Mouse (Mus musculus): ENCODE data around the gene Ptprk. TPM values are rescaled to one million over a fixed set of nuclear protein-coding genes. Genes with fewer than 3 reads are reported as not detected.

Ptprk gene
- polyA plus RNA-seq, 1 experiment from 2014 or later = 31.1 TPM

DNA sequence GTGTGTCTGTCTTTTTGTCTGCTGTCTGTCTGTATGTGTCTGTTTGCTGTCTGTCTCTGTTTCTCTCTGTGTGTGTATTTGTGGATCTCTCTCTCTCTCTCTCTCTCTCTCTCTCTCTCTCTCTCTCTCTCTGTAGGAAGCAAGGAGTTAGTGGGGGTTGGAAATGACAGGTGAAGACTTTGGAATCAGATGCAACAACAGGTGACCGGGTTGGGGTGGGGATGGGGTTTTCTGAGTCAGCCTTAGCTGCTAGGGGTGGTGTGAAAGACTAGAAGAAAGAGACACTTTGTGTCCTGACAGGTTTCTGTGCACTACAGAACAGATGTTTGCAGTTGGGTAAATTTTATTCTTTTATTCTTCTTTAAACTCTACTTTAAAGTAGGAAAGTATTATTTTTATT, 9.0 kb downstream of the Ptprk start:
- Histone ChIP-seq H3K27ac (ENCODE audit: low read length) (no peak overlapping the region), H3K4me2 (replicated peaks; ENCODE audit: low read depth, low read length) (no peak overlapping the region), H3K4me1 (ENCODE audit: insufficient read depth, low read depth, low read length) (peaks cover 4% of the 10 kb centered on the region; the same call in 1 of the 2 replicates), H3K9me3 (ENCODE audit: low read length) (no peaks in the 10 kb centered on the region), H3K36me3 (ENCODE audit: insufficient read depth, low read length) (no peaks in the 10 kb centered on the region), H3K27me3 (replicated peaks; ENCODE audit: insufficient read depth, low read length) (no peaks in the 10 kb centered on the region), H3K9ac (replicated peaks; ENCODE audit: low read depth) (no peak overlapping the region), H3K4me3 (ENCODE audit: low read depth, low read length) (no peak overlapping the region)
- ATAC-seq (no peak), DNase-seq (ENCODE audit: low spot score) (no peak)
- TF ChIP-seq EP300 (IDR thresholded peaks at IDR 0.05) = no peak
- no peak for TF ChIP-seq CTCF (IDR thresholded peaks at IDR 0.05)
- 57% methylated on average over 1 of the region's 1 CpGs for WGBS

DNA sequence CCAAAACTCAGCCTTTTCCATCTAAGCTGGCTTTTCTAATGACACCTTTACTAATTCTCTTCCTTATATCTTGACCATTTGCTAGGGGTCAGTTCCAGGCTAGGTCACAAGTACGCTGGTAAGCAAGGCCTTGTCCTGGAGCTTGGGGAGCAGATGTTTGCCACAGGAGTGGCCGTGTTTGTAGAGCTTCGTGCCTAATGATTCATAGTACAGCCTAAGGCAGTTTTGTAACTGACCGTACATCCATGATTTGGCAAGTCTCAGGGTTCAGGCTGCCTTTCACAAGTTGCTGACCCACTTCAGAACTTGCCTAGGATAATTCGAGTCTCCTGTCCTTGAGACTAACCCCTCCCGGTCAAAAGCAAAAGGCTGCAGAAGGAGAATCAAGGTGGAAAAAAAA, 12.7 kb downstream of the Ptprk start:
- peak; percentile 90 for ATAC-seq
- peaks cover 4% of the 10 kb centered on the region; the same call in 1 of the 2 replicates for H3K4me1 ChIP-seq (ENCODE audit: insufficient read depth, low read depth, low read length)
- no peaks in the 10 kb centered on the region for H3K27me3 ChIP-seq (replicated peaks; ENCODE audit: insufficient read depth, low read length)
- H3K9me3 ChIP-seq (ENCODE audit: low read length) = no peaks in the 10 kb centered on the region
- 43% methylated on average over 6 of the region's 6 CpGs for WGBS
- DNase-seq (ENCODE audit: low spot score) = peak; percentile 78
- no peaks in the 10 kb centered on the region for H3K36me3 ChIP-seq (ENCODE audit: insufficient read depth, low read length)
- peak overlapping the region; percentile 40; the same call in 1 of the 2 replicates for H3K27ac ChIP-seq (ENCODE audit: low read length)
- H3K9ac ChIP-seq (replicated peaks; ENCODE audit: low read depth) = no peak overlapping the region
- TF ChIP-seq EP300 (IDR thresholded peaks at IDR 0.05) (no peak), CTCF (IDR thresholded peaks at IDR 0.05) (no peak)
- no peak overlapping the region for H3K4me2 ChIP-seq (replicated peaks; ENCODE audit: low read depth, low read length)
- H3K4me3 ChIP-seq (ENCODE audit: low read depth, low read length) = no peak overlapping the region

DNA sequence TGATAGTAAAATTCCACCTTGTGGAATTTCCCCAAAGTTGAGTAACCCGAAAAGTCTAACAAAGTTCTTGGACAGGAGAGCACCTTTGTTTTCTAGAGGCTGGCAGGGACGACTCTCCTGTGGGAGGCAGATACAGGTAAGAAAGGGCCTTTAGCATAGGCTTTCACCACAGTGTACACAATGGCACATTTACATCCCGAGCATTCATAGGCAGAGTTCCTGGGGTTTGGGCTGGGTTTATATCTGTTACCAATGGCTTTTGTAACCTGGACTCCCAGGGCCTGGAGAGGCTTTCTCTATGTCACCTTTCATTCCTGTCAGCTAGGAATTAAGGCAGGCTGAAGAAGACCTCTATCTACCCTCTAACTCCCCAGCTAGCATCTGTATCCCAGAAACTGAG, 13.1 kb downstream of the Ptprk start:
- H3K4me2 ChIP-seq (replicated peaks; ENCODE audit: low read depth, low read length) = no peak overlapping the region
- H3K4me1 ChIP-seq (ENCODE audit: insufficient read depth, low read depth, low read length) = peaks cover 4% of the 10 kb centered on the region; the same call in 1 of the 2 replicates
- ATAC-seq = peak; percentile 61
- no peaks in the 10 kb centered on the region for H3K9me3 ChIP-seq (ENCODE audit: low read length)
- H3K27ac ChIP-seq (ENCODE audit: low read length) = peak overlapping the region; percentile 40; the same call in 1 of the 2 replicates
- TF ChIP-seq EP300 (IDR thresholded peaks at IDR 0.05) (no peak), CTCF (IDR thresholded peaks at IDR 0.05) (no peak)
- H3K27me3 ChIP-seq (replicated peaks; ENCODE audit: insufficient read depth, low read length) = no peaks in the 10 kb centered on the region
- no peak overlapping the region for H3K4me3 ChIP-seq (ENCODE audit: low read depth, low read length)
- DNase-seq (ENCODE audit: low spot score) = no peak
- no peak overlapping the region for H3K9ac ChIP-seq (replicated peaks; ENCODE audit: low read depth)
- no peaks in the 10 kb centered on the region for H3K36me3 ChIP-seq (ENCODE audit: insufficient read depth, low read length)
- 56% methylated on average over 3 of the region's 3 CpGs for WGBS

GRCm38 (mm10) chr10:28096007-28096406, 21.4 kb downstream of the Ptprk start:
- Histone ChIP-seq H3K4me2 (replicated peaks; ENCODE audit: low read depth, low read length) (no peak overlapping the region), H3K9me3 (ENCODE audit: low read length) (no peaks in the 10 kb centered on the region), H3K4me1 (ENCODE audit: insufficient read depth, low read depth, low read length) (no peaks in the 10 kb centered on the region), H3K27me3 (replicated peaks; ENCODE audit: insufficient read depth, low read length) (no peaks in the 10 kb centered on the region), H3K27ac (ENCODE audit: low read length) (no peak overlapping the region), H3K9ac (replicated peaks; ENCODE audit: low read depth) (no peak overlapping the region), H3K36me3 (ENCODE audit: insufficient read depth, low read length) (no peaks in the 10 kb centered on the region), H3K4me3 (ENCODE audit: low read depth, low read length) (no peak overlapping the region)
- TF ChIP-seq CTCF (IDR thresholded peaks at IDR 0.05) (no peak), EP300 (IDR thresholded peaks at IDR 0.05) (no peak)
- no peak for ATAC-seq
- DNase-seq (ENCODE audit: low spot score) = no peak

DNA sequence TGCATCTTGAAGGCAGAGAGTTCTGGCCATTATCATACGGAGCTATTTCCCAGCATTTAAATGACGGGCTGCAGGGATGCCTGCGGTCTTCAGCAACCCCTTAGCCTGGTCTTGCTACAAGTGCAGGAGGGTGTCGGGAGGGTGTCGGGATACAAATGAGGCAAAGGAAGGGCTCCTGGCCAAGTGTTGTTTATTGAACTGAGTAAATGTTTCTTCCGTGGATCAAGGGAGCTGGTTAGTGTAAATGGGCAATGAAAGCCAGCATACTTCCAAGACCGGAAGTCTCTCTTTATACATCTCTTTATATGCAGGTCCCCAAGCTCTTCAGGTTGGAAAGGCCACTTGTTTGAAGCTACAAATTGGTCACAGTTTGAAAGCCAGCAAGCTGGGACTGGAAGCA, 23.0 kb downstream of the Ptprk start:
- WGBS = 10% methylated on average over 7 of the region's 7 CpGs
- peak; percentile 28; the same call in 1 of the 2 replicates for ATAC-seq
- peak overlapping the region; percentile 15; the same call in 1 of the 2 replicates for H3K4me2 ChIP-seq (replicated peaks; ENCODE audit: low read depth, low read length)

DNA sequence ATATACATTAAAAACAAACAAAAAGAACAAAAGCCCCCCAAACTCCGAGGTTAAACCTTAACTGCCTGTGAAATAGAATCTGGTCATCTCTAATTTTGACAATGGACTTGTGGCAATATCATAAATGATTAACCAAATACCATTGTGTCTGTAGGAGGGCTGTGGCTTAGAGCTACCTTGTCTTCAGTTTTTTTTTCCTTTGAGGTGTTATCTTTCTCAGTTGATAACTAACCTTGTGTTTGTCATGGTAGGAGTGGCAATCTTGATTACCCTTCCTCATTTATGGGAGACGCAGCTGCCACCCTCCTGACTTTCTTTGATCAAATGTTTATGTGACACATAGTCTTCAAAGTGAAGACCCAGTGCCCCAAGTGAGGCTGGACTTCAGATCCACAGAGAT, 24.3 kb downstream of the Ptprk start:
- ATAC-seq (no peak), DNase-seq (ENCODE audit: low spot score) (no peak)
- no peak for TF ChIP-seq EP300 (IDR thresholded peaks at IDR 0.05)
- no peak for TF ChIP-seq CTCF (IDR thresholded peaks at IDR 0.05)
- Histone ChIP-seq H3K4me3 (ENCODE audit: low read depth, low read length) (no peak overlapping the region), H3K9ac (replicated peaks; ENCODE audit: low read depth) (no peak overlapping the region), H3K4me2 (replicated peaks; ENCODE audit: low read depth, low read length) (no peak overlapping the region), H3K9me3 (ENCODE audit: low read length) (no peaks in the 10 kb centered on the region), H3K4me1 (ENCODE audit: insufficient read depth, low read depth, low read length) (no peaks in the 10 kb centered on the region), H3K27me3 (replicated peaks; ENCODE audit: insufficient read depth, low read length) (no peaks in the 10 kb centered on the region), H3K36me3 (ENCODE audit: insufficient read depth, low read length) (no peaks in the 10 kb centered on the region), H3K27ac (ENCODE audit: low read length) (no peak overlapping the region)
- 51% methylated on average over 2 of the region's 2 CpGs for WGBS

More for the DNA sequence above, 23.0 kb downstream of the Ptprk start:
- peak; percentile 45 for DNase-seq (ENCODE audit: low spot score)
- Histone ChIP-seq H3K4me3 (ENCODE audit: low read depth, low read length) (no peak overlapping the region), H3K4me1 (ENCODE audit: insufficient read depth, low read depth, low read length) (no peaks in the 10 kb centered on the region), H3K9me3 (ENCODE audit: low read length) (no peaks in the 10 kb centered on the region), H3K36me3 (ENCODE audit: insufficient read depth, low read length) (no peaks in the 10 kb centered on the region), H3K9ac (replicated peaks; ENCODE audit: low read depth) (no peak overlapping the region), H3K27me3 (replicated peaks; ENCODE audit: insufficient read depth, low read length) (no peaks in the 10 kb centered on the region), H3K27ac (ENCODE audit: low read length) (no peak overlapping the region)
- TF ChIP-seq CTCF (IDR thresholded peaks at IDR 0.05) = no peak
- no peak for TF ChIP-seq EP300 (IDR thresholded peaks at IDR 0.05)

DNA sequence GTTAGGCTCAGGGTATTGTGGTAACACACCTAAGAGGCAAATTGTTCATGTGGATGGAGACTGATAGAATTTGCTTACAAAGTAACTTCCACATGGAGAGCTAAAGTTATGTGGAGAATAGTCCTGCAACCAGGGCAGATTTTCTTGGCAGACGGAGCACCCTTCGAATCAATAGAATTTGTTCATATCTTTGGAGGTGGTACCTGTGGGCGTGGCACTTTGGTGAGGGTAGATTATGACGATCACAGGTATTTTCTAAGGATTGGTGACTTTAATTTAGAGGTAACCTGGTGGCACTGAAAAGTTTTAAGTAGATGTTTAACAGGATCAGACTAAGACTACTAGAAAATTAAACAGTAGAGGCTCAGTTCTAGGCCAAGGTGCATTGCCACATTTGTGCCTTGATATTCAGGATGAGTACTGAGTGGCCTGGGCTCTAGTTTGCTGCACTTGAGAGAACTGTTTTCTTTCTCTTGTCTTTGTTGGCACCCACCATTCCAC, 28.8 kb downstream of the Ptprk start:
- TF ChIP-seq EP300 (IDR thresholded peaks at IDR 0.05) (no peak), CTCF (IDR thresholded peaks at IDR 0.05) (no peak)
- Histone ChIP-seq H3K27ac (ENCODE audit: low read length) (no peak overlapping the region), H3K27me3 (replicated peaks; ENCODE audit: insufficient read depth, low read length) (no peaks in the 10 kb centered on the region), H3K4me2 (replicated peaks; ENCODE audit: low read depth, low read length) (no peak overlapping the region), H3K36me3 (ENCODE audit: insufficient read depth, low read length) (no peaks in the 10 kb centered on the region), H3K4me3 (ENCODE audit: low read depth, low read length) (no peak overlapping the region), H3K4me1 (ENCODE audit: insufficient read depth, low read depth, low read length) (0 out of 2 replicates have a peak, but pooled peaks cover 3% of the 10 kb centered on the region), H3K9me3 (ENCODE audit: low read length) (no peaks in the 10 kb centered on the region), H3K9ac (replicated peaks; ENCODE audit: low read depth) (no peak overlapping the region)
- DNase-seq (ENCODE audit: low spot score) = no peak
- ATAC-seq = no peak
- WGBS = 89% methylated on average over 4 of the region's 4 CpGs

Data from lung, postnatal 0 days (tissue).